Mouse (Mus musculus) intestine, embryonic 14.5 days (tissue): ENCODE data around the gene Lrrc17. TPM values are rescaled to one million over a fixed set of nuclear protein-coding genes. Genes with fewer than 3 reads are reported as not detected.
A peak's percentile ranks its signal among the peaks of the same experiment; 100 is the strongest.

Source experiments
- ATAC-seq: fragments of 200-750 bp; cut with Nextera tagmentation; replicated peaks from 2 replicates; pipeline ENCODE4 v1.8.0; 2017; ENCODE audit warnings: low read depth, moderate number of reproducible peaks, moderate TSS enrichment, moderate library complexity; ENCODE audit not compliant: low FRiP score, low TSS enrichment
- DNase-seq: peaks from one replicate; pipeline ENCODE4 v3.0.0-alpha.2; 2018; ENCODE audit warnings: low spot score
- H3K27ac ChIP-seq: fragments of 300-500 bp; sonication (generic); 2 replicates; pipeline ENCODE4 v1.5.1; 2014; ENCODE audit warnings: low read depth, mild to moderate bottlenecking, control low read depth
- H3K27me3 ChIP-seq: fragments of 300-500 bp; sonication (generic); replicated peaks from 2 replicates; pipeline ENCODE4 v1.6.1; 2014; ENCODE audit warnings: low read length, control low read depth; ENCODE audit not compliant: control insufficient read depth, insufficient read depth
- H3K36me3 ChIP-seq: fragments of 300-500 bp; sonication (generic); 2 replicates; pipeline ENCODE4 v1.6.1; 2014; ENCODE audit warnings: low read length, control low read depth; ENCODE audit not compliant: control insufficient read depth, insufficient read depth
- H3K4me1 ChIP-seq: fragments of 300-500 bp; sonication (generic); replicated peaks from 2 replicates; pipeline ENCODE4 v1.6.1; 2014; ENCODE audit warnings: low read length, control low read depth, mixed read lengths; ENCODE audit not compliant: control insufficient read depth, insufficient read depth
- H3K4me2 ChIP-seq: fragments of 300-500 bp; sonication (generic); 2 replicates; pipeline ENCODE4 v1.6.1; 2014; ENCODE audit warnings: low read length
- H3K4me3 ChIP-seq: fragments of 300-500 bp; sonication (generic); 2 replicates; pipeline ENCODE4 v1.5.1; 2014; ENCODE audit warnings: low read depth, low read length, control low read depth, mixed read lengths
- H3K9ac ChIP-seq: fragments of 300-500 bp; sonication (generic); 2 replicates; pipeline ENCODE4 v1.6.1; 2014; ENCODE audit warnings: mild to moderate bottlenecking, low read length
- H3K9me3 ChIP-seq: fragments of 300-500 bp; sonication (generic); 2 replicates; pipeline ENCODE4 v1.6.1; 2016; ENCODE audit warnings: low read length, control low read depth; ENCODE audit not compliant: control insufficient read depth
- WGBS: fragments of 180-500 bp; shearing (Covaris S2); extraction: QIAGEN DNeasy Blood & Tissue Kit; methylation state at CpG from one replicate; pipeline ENCODE4 v1.1.7; 2014; 5-methylcytosine and 5-hydroxymethylcytosine counted together
- polyA plus RNA-seq: library from polyadenylated mRNA; unstranded; fragments of >200 nt; fragmentation: Nextera tagmentation; extraction: Ambion mirVana; gene quantifications from 2 replicates; pipeline ENCODE4 v1.2.1, GENCODE M21; 2014

Gene Lrrc17
- polyA plus RNA-seq, 1 experiment from 2014 or later: 40.2 TPM

DNA sequence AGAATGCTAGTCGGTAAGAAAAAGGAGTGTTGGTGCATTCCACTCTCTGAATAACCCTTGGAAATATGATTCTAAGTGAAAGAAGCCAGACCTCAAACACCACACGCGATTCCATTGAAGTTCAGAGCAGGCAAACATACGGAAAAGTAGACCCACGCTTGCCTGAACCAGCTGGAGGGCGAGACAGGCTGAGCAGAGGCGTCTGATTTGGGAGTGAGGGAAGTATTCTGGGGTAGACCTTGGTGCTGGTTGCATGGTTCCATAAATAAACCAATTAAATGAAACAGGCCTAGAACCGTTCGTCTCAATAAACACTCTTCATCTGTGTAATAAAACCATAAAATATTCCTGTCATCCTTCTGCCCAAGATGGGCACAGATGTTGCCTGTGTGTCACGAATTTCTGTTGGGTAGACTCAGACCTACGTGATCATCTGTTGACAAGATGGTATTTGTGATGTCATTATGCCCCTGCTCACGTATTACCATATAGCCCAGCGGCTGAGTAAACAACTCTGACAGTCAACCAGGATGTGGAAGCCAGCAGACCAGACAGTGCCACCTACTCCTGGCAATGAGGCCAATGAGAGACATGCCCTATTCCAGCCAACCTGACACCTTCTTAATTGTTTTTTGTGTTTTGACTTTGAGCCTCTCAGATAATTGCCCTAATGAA, 40.3 kb upstream of the Lrrc17 start:
- Histone ChIP-seq H3K9me3 (no peaks in the 10 kb centered on the region), H3K4me1 (peaks cover 16% of the 10 kb centered on the region; the same call in 1 of the 2 replicates), H3K4me3 (no peak overlapping the region), H3K36me3 (no peaks in the 10 kb centered on the region), H3K9ac (no peak overlapping the region), H3K27ac (no peak overlapping the region), H3K4me2 (no peak overlapping the region), H3K27me3 (no peaks in the 10 kb centered on the region)
- ATAC-seq: no peak; the same call in 1 of the 2 replicates
- 53% methylated on average over 13 of the region's 13 CpGs for WGBS
- no peak for DNase-seq

GRCm38 (mm10) chr5:21505159-21505558, 38.2 kb upstream of the Lrrc17 start:
- no peak for ATAC-seq
- Histone ChIP-seq H3K27ac (no peak overlapping the region), H3K4me1 (peaks cover 10% of the 10 kb centered on the region; the same call in 1 of the 2 replicates), H3K9ac (no peak overlapping the region), H3K36me3 (no peaks in the 10 kb centered on the region), H3K4me2 (no peak overlapping the region), H3K4me3 (no peak overlapping the region), H3K9me3 (no peaks in the 10 kb centered on the region), H3K27me3 (no peaks in the 10 kb centered on the region)
- 72% methylated on average over 8 of the region's 8 CpGs for WGBS
- DNase-seq: no peak

GRCm38 (mm10) chr5:21506887-21507286, 36.5 kb upstream of the Lrrc17 start:
- H3K27ac ChIP-seq: no peak overlapping the region
- no peak for DNase-seq
- H3K9ac ChIP-seq: no peak overlapping the region
- no peaks in the 10 kb centered on the region for H3K36me3 ChIP-seq
- WGBS: 62% methylated on average over 1 of the region's 1 CpGs
- no peak overlapping the region for H3K4me2 ChIP-seq
- no peaks in the 10 kb centered on the region for H3K9me3 ChIP-seq
- no peaks in the 10 kb centered on the region for H3K4me1 ChIP-seq
- no peaks in the 10 kb centered on the region for H3K27me3 ChIP-seq
- ATAC-seq: no peak
- no peak overlapping the region for H3K4me3 ChIP-seq

GRCm38 (mm10) chr5:21509801-21510200, 33.6 kb upstream of the Lrrc17 start:
- Histone ChIP-seq H3K9me3 (no peaks in the 10 kb centered on the region), H3K4me3 (no peak overlapping the region), H3K27me3 (no peaks in the 10 kb centered on the region), H3K27ac (no peak overlapping the region), H3K9ac (no peak overlapping the region), H3K36me3 (no peaks in the 10 kb centered on the region), H3K4me2 (no peak overlapping the region), H3K4me1 (peaks cover 14% of the 10 kb centered on the region; the same call in 1 of the 2 replicates)
- DNase-seq (no peak), ATAC-seq (no peak)
- WGBS: 70% methylated on average over 4 of the region's 4 CpGs

- WGBS: 44% methylated on average over 10 of the region's 10 CpGs
- Histone ChIP-seq H3K27me3 (no peaks in the 10 kb centered on the region), H3K36me3 (no peaks in the 10 kb centered on the region), H3K4me3 (no peak overlapping the region), H3K9ac (no peak overlapping the region), H3K4me1 (peaks cover 14% of the 10 kb centered on the region; the same call in 1 of the 2 replicates), H3K9me3 (no peaks in the 10 kb centered on the region), H3K4me2 (no peak overlapping the region), H3K27ac (peak overlapping the region; percentile 75; the same call in 1 of the 2 replicates)
- no peak for ATAC-seq
- no peak for DNase-seq
Measured at GRCm38 (mm10) chr5:21513363-21513762, 30.0 kb upstream of the Lrrc17 start.

- 87% methylated on average over 2 of the region's 2 CpGs for WGBS
- ATAC-seq: no peak
- no peak overlapping the region for H3K4me3 ChIP-seq
- no peak overlapping the region for H3K9ac ChIP-seq
- H3K4me2 ChIP-seq: no peak overlapping the region
- no peak overlapping the region for H3K27ac ChIP-seq
- no peaks in the 10 kb centered on the region for H3K27me3 ChIP-seq
- H3K4me1 ChIP-seq: peaks cover 14% of the 10 kb centered on the region; the same call in 1 of the 2 replicates
- no peak for DNase-seq
- no peaks in the 10 kb centered on the region for H3K36me3 ChIP-seq
- H3K9me3 ChIP-seq: no peaks in the 10 kb centered on the region
Measured at GRCm38 (mm10) chr5:21517562-21517961, 25.8 kb upstream of the Lrrc17 start.

DNA sequence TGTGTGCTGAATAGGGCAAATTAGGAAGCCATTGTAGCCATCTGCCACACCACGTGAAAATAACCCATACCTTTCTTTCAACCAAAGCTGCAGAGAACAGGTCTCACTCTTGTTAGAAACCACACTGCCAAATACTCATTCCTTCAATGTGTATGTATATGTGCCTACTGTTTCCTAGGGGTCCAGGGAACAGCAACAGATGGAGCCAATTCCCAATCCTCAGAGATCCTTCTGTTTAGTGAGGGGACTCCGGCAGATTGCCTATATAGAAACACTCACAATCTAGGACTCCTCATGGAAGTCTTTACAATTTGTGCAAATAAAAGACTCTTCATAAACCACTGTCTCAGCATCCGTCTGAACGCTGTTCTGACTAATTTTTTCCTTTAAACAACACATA, 25.2 kb upstream of the Lrrc17 start:
- Histone ChIP-seq H3K27me3 (no peaks in the 10 kb centered on the region), H3K27ac (no peak overlapping the region), H3K9ac (no peak overlapping the region), H3K4me2 (no peak overlapping the region), H3K9me3 (no peaks in the 10 kb centered on the region), H3K4me1 (peaks cover 8% of the 10 kb centered on the region; the same call in 1 of the 2 replicates), H3K36me3 (no peaks in the 10 kb centered on the region), H3K4me3 (no peak overlapping the region)
- 78% methylated on average over 4 of the region's 4 CpGs for WGBS
- no peak for ATAC-seq
- DNase-seq: no peak

DNA sequence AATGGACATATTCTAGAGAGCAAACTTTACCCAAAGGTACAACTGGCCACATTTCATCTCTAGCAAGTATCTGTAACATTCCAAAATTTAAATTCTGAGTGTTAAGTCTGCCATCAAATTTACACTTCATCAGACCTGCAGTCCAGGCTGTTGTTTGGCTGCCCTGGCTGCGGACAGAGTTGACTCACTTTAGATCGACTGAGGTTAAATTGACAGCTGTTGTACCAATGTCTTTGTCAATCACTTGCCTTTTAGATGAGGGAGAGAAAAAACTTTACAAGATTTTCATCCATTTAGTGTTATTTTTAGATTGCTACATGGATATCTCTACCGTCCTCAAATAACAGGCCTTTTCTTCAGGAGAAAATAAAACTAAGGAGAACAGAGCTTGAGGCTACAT, 24.2 kb upstream of the Lrrc17 start:
- H3K9me3 ChIP-seq: no peaks in the 10 kb centered on the region
- no peak for DNase-seq
- H3K4me2 ChIP-seq: no peak overlapping the region
- H3K27ac ChIP-seq: no peak overlapping the region
- H3K9ac ChIP-seq: no peak overlapping the region
- ATAC-seq: no peak
- no peaks in the 10 kb centered on the region for H3K4me1 ChIP-seq
- no peaks in the 10 kb centered on the region for H3K36me3 ChIP-seq
- H3K27me3 ChIP-seq: no peaks in the 10 kb centered on the region
- no peak overlapping the region for H3K4me3 ChIP-seq
- WGBS: 83% methylated on average over 3 of the region's 3 CpGs
